Mouse (Mus musculus) adrenal gland, adult 8-10 months (tissue): ENCODE measurements around the gene Bckdha. TPM values are rescaled to one million over a fixed set of nuclear protein-coding genes. Genes with fewer than 3 reads are reported as not detected.

ENCODE experiments used
- DNase-seq: peaks from one replicate; pipeline ENCODE4 v3.0.0; 2022
- total RNA-seq, 4 experiments: library from RNA; stranded (reverse); gene quantifications; 2 replicates each; pipeline ENCODE4 v1.2.4; 2022

Gene Bckdha
- 100 to 1,000 TPM; 139 to 212 (median 169) TPM for total RNA-seq

DNA sequence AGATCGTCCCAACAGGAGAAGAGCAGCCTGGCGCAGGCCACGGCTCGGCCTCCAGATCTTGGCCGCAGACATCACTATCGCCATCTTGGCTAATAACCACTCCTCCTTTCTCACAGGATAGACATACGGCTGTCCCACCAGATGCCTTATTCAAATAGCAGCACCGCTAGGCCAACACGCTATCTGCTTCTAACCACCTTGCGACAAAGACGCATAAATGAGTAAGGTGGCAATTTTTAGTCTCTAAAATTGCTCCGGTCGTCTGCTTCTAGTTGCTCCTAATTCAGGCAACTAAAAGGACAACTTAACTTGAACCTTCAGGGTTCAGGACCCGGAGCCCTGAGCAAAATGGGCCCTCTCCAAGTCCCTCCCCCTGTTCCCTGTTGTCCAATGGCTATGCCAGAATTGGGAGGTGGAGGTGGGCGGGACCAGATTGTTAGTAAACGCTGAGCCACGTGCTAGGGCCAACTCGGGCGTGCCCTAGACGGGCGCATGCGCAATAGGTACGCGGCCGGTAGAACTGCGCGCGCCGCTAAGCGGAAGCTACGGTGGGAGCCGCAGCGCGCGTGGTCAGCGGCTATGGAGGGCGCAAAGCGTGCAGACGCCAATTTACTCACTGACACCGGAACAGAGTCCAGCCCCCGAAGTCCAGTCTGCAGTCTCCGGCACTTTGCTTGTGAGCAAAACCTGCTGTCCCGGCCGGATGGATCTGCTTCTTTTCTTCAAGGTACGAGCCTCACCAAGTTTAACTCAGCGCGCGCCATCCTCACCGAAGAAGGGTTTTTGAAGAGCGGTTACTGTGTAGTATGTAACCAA is at the start of gene Bckdha, which contains the start of gene Exosc5:
Bckdha (minus strand) TSS at position 325 of the 816 bp plus-strand sequence.
Exosc5 (plus strand) TSS at position 508 of the 816 bp plus-strand sequence.
- DNase-seq, result peak; percentile 99

DNA sequence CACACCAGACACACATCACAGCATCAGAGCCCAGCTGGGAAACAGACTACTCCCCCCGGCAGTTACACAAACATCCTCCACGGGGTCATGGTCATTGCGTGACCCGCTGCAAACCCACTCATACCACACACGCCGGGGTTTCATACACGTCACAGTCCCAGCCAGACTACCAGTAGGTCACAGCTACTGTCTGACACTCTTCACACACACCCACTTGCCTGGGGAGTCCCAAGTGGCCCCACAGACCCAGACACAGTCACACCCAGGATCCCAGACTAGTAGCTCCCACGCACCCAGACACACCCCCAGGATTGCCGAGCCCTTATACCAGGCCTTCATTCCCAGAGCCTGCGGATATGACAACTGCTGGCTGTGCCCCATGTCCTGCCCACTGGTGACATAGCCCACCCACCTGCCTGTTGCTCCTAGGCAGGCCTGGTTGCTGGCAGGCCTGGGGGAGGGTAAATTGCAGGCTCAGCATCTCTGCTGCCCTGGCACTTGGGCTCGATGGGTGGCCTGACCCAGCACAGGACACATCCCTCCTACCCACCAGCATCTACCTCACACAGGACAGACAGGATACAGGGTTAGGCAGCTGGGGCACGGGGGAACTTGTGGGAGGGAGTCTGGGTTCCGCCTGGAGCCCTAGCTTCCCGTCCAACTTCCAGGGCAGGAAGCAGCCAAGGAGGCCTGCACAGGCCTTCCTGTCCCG is 49.0 kb upstream of the Bckdha start:
- DNase-seq, result no peak

- no peak for DNase-seq
Measured at GRCm38 (mm10) chr7:25706578-25707170, 47.9 kb upstream of the Bckdha start.

DNA sequence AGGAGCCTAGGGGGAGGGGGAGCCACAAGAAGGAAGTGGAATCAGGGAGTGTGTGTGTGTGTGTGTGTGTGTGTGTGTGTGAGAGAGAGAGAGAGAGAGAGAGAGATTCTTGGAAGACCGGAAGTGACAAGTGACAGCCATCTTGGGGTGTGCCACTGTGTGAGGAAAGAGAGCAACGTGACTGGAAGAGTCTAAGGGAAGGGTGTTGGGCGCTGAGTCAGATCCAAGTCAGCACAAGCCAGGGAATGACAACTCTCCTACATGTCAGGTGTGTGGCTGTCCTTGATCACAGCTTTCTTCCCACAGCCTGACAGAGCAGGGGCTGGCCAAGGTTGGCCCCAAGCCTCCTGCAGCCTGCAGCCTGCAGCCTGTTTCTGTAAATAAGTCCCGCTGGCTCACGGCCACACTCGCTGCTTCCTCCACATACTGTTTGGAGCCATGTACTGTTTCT is 47.0 kb upstream of the Bckdha start:
- no peak for DNase-seq

DNA sequence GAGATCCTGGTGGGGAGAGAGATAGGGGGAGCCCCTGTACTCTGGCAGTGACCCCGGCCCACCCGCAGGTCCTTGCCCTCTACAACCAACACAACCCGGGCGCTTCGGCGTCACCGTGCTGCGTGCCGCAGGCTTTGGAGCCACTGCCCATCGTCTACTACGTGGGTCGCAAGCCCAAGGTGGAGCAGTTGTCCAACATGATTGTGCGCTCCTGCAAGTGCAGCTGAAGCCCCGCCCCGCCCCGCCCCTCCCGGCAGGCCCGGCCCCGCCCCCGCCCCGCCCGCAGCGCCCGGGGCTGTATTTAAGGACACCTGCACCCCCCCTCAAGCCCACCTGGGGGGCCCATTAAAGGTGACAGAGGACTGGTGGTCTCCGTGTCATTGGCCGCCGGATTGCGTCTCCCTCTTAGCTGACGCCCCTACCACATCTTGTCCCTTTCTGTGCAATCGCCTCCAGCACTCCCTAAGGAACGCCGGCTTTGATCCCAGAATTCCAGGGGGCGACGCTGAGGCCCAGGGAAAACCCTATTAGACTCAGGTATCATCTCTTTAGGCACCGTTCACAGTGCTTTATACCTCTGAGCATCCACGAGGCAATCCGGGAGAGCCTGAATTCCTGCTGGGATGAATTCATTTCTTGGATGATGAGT is 46.1 kb upstream of the Bckdha start:
- DNase-seq, result no peak

- no peak for DNase-seq
Measured at GRCm38 (mm10) chr7:25703793-25704494, 45.2 kb upstream of the Bckdha start.

- DNase-seq, result no peak
Measured at GRCm38 (mm10) chr7:25702350-25702749, 43.6 kb upstream of the Bckdha start.

- DNase-seq, result no peak
Measured at GRCm38 (mm10) chr7:25700732-25701131, 42.0 kb upstream of the Bckdha start.

GRCm38 (mm10) chr7:25699851-25700250 is 41.1 kb upstream of the Bckdha start:
- no peak for DNase-seq

DNA sequence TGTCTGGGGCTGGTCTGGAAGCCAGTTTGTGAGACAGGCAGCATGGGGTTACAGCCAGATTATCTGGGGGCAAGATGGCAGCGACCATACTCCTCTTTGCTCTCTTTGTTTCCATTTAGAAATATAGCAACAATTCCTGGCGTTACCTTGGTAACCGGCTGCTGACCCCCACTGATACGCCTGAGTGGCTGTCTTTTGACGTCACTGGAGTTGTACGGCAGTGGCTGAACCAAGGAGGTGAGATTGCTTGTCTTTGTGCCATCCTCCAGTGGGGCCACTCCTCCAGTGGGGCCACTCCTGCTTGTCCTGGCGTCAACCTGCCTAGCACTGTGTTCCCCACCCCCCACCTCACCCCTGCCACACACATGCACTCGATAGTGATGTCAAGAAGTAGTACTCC is 35.3 kb upstream of the Bckdha start:
- no peak for DNase-seq

GRCm38 (mm10) chr7:25690051-25690450 is 31.3 kb upstream of the Bckdha start:
- DNase-seq, result no peak

- DNase-seq, result no peak
Measured at GRCm38 (mm10) chr7:25689603-25690021, 30.8 kb upstream of the Bckdha start.

- peak; percentile 76 for DNase-seq
Measured at GRCm38 (mm10) chr7:25688810-25689586, 30.2 kb upstream of the Bckdha start.

DNA sequence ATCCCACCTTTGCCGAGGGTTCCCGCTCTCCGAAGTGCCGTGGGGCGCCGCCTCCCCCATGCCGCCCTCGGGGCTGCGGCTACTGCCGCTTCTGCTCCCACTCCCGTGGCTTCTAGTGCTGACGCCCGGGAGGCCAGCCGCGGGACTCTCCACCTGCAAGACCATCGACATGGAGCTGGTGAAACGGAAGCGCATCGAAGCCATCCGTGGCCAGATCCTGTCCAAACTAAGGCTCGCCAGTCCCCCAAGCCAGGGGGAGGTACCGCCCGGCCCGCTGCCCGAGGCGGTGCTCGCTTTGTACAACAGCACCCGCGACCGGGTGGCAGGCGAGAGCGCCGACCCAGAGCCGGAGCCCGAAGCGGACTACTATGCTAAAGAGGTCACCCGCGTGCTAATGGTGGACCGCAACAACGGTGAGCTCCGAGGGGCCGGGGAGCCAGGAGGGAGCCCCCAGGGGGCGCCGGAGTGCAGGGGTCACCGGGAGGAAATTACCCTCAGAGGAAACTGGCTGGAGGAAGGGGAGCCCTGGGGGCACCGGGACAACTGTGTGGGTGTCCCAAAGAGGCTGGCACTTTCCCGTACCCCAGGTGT is 29.1 kb upstream of the Bckdha start:
- no peak for DNase-seq

- peak; percentile 66 for DNase-seq
Measured at GRCm38 (mm10) chr7:25686680-25687531, 28.1 kb upstream of the Bckdha start, which contains the start of gene Tgfb1. TSS of gene Tgfb1 (plus strand) at chr7:25687002.

- DNase-seq, result no peak
Measured at GRCm38 (mm10) chr7:25685926-25686470, 27.2 kb upstream of the Bckdha start.

DNA sequence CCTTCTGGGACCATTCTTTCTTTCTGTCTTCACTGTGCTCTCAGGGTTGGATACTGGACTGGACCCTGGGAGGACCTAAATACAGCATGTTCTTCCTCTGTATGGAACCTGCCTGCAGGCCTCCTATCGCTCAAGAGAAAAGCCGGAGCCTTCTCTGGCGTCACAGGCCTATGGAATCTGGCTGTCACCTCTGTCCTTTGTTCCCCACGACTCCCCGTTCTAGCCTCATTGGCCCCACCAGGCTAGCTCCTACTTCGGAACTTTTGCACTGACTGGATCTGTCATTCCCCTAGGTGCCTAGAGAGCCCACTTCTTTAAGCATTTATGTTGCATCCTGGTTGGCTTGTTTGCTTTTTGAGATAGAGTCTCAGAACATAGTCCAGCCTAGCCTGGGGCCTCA is 25.9 kb upstream of the Bckdha start:
- no peak for DNase-seq

DNA sequence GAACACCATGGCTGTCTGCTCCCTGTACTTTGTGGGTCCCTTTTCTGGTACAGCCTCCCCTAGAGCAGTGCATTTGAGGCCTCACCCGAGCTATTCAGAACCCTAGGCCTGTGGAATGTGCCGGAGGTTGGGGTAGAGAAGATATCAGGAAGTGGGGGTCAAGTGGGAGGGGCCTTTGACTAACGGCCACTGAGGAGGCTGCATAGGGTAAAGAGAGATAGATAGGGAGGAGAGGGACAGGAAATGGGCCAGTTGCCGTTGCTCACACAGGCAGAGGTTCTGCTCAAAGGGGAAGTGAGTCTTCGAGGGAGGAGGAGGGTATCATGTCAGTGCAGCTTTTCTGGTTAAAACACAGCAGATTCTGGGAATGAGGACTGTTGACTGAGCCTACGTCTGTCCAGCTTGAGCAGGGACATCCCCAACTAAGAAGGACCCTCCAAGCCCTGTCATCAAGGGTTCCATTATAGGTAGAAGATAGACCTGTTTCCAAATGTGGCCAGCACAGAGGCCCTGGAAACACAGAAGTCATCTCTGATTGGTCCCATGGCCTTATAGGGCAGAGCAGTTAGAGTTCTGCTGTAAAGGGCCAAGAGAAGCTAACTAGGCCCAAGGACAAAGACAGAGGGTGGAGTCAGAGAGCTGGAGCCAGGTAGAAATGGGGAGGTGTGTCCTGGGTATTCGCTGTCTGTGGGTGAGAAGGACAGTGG is 24.8 kb upstream of the Bckdha start:
- no peak for DNase-seq
